Mouse (Mus musculus): Measurements from ENCODE around the gene Fam102a. TPM values are rescaled to one million over a fixed set of nuclear protein-coding genes. Genes with fewer than 3 reads are reported as not detected.

The Fam102a gene
- polyA plus RNA-seq, 1 experiment from 2014 or later, result 5.9 TPM

DNA sequence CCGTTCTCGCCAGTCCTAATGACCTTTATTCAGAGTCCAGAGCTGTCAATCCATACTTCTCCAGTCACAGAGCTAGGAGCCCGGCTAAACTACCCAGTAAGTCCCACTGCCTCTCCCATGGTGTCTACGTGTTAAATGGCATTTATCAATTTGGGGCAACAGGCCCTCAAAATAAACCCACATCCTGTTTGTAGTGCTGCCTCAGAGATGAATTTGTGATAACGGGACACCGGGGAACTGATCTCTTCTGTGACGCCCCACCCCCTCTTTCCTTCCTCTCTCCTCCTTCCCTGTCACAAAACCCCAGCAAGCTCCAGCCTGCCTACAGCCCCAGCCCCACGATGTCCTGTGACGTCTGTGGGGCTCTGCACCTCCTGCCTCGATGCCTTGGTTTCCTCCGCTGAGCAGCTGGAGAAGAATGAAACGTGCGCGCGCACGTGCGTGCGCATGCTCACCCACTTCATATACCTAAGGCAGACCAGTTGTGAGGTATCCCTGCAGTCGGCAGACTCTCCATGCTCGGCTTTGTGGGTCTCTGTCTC lies 39.9 kb upstream of the Fam102a start:
- Histone ChIP-seq H3K9ac (ENCODE audit: low read depth, low read length) (no peak overlapping the region), H3K4me1 (ENCODE audit: control insufficient read depth, insufficient read depth, low read length) (no peaks in the 10 kb centered on the region), H3K9me3 (replicated peaks; ENCODE audit: control insufficient read depth, low read length, poor library complexity, severe bottlenecking) (0 out of 2 replicates have a peak, but pooled peaks cover 2% of the 10 kb centered on the region), H3K4me2 (ENCODE audit: low read length) (no peak overlapping the region), H3K27me3 (ENCODE audit: control insufficient read depth, insufficient read depth, low read depth, low read length) (no peaks in the 10 kb centered on the region), H3K27ac (ENCODE audit: low read length) (no peak overlapping the region), H3K4me3 (ENCODE audit: low read depth, low read length) (no peak overlapping the region), H3K36me3 (ENCODE audit: control insufficient read depth, insufficient read depth, low read length) (no peaks in the 10 kb centered on the region)
- WGBS, result 78% methylated on average over 20 of the region's 20 CpGs
- ATAC-seq, result no peak

DNA sequence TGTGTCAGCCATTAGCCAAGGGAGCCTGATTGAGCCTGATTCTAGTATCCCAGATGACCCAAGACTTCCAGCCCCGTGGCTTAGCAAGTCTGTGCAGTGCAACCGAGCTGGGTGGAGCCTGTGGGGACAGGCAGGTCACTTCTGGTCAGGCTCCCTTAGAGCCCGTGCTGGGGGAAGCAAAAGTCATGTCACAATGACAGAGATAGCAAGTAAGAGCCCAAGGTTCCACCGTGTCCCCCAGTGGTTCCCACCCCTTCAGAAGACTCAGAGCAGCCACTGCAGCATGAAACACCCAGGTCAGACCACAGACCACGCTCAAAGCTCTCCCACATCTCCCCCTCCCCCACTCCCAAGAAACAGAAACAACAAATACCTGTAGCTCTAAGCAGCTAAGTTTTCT lies 38.9 kb upstream of the Fam102a start:
- Histone ChIP-seq H3K9me3 (replicated peaks; ENCODE audit: control insufficient read depth, low read length, poor library complexity, severe bottlenecking) (0 out of 2 replicates have a peak, but pooled peaks cover 2% of the 10 kb centered on the region), H3K9ac (ENCODE audit: low read depth, low read length) (no peak overlapping the region), H3K4me1 (ENCODE audit: control insufficient read depth, insufficient read depth, low read length) (no peaks in the 10 kb centered on the region), H3K4me3 (ENCODE audit: low read depth, low read length) (no peak overlapping the region), H3K4me2 (ENCODE audit: low read length) (no peak overlapping the region), H3K27ac (ENCODE audit: low read length) (no peak overlapping the region), H3K36me3 (ENCODE audit: control insufficient read depth, insufficient read depth, low read length) (no peaks in the 10 kb centered on the region), H3K27me3 (ENCODE audit: control insufficient read depth, insufficient read depth, low read depth, low read length) (no peaks in the 10 kb centered on the region)
- no peak for ATAC-seq
- WGBS, result 75% methylated on average over 5 of the region's 5 CpGs

DNA sequence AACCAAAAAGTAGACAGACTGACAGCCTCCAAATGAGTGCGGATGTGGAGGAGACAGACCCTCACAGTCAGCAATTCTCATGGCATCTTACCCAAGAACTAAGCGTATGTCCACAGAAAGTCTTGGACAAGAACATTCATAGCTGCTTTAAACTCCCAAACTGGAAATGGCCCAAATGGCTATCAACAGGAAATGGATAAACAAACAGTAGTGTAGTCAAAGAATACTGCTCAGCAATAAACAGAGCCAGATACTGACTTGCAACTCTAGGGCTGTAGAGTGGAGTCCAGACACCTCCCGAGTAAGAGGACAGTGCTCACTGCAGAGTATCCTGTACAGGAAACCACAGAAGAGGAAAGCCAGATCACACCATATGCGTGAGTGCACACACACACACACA lies 35.8 kb upstream of the Fam102a start:
- no peaks in the 10 kb centered on the region for H3K36me3 ChIP-seq (ENCODE audit: control insufficient read depth, insufficient read depth, low read length)
- WGBS, result 88% methylated on average over 4 of the region's 4 CpGs
- 0 out of 2 replicates have a peak, but pooled peaks cover 2% of the 10 kb centered on the region for H3K9me3 ChIP-seq (replicated peaks; ENCODE audit: control insufficient read depth, low read length, poor library complexity, severe bottlenecking)
- H3K27me3 ChIP-seq (ENCODE audit: control insufficient read depth, insufficient read depth, low read depth, low read length), result no peaks in the 10 kb centered on the region
- no peak overlapping the region for H3K4me3 ChIP-seq (ENCODE audit: low read depth, low read length)
- H3K27ac ChIP-seq (ENCODE audit: low read length), result no peak overlapping the region
- no peak for ATAC-seq
- no peak overlapping the region for H3K4me2 ChIP-seq (ENCODE audit: low read length)
- H3K9ac ChIP-seq (ENCODE audit: low read depth, low read length), result no peak overlapping the region
- no peaks in the 10 kb centered on the region for H3K4me1 ChIP-seq (ENCODE audit: control insufficient read depth, insufficient read depth, low read length)

DNA sequence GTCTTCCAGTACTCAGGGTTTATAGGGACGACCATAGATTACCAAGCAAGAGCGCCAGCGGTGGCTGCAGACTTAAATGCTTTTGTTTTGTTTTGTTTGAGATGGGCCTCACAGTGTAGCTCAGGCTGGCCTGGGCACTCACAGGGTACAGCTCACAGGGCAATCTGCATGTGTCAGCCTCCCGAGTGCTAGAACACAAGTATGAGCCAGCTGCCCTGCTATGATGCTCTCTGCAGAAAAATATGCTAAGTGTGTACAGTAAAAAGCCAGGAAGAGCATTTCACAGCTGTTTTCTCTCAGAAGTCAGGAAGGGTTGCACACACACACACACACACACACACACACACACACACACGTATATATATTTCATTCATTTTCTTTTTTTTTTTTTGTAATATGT lies 34.7 kb upstream of the Fam102a start:
- no peaks in the 10 kb centered on the region for H3K4me1 ChIP-seq (ENCODE audit: control insufficient read depth, insufficient read depth, low read length)
- H3K9ac ChIP-seq (ENCODE audit: low read depth, low read length), result no peak overlapping the region
- H3K9me3 ChIP-seq (replicated peaks; ENCODE audit: control insufficient read depth, low read length, poor library complexity, severe bottlenecking), result 0 out of 2 replicates have a peak, but pooled peaks cover 2% of the 10 kb centered on the region
- H3K4me3 ChIP-seq (ENCODE audit: low read depth, low read length), result no peak overlapping the region
- no peak overlapping the region for H3K4me2 ChIP-seq (ENCODE audit: low read length)
- no peak for ATAC-seq
- no peaks in the 10 kb centered on the region for H3K36me3 ChIP-seq (ENCODE audit: control insufficient read depth, insufficient read depth, low read length)
- H3K27ac ChIP-seq (ENCODE audit: low read length), result no peak overlapping the region
- WGBS, result 79% methylated on average over 5 of the region's 5 CpGs
- no peaks in the 10 kb centered on the region for H3K27me3 ChIP-seq (ENCODE audit: control insufficient read depth, insufficient read depth, low read depth, low read length)

DNA sequence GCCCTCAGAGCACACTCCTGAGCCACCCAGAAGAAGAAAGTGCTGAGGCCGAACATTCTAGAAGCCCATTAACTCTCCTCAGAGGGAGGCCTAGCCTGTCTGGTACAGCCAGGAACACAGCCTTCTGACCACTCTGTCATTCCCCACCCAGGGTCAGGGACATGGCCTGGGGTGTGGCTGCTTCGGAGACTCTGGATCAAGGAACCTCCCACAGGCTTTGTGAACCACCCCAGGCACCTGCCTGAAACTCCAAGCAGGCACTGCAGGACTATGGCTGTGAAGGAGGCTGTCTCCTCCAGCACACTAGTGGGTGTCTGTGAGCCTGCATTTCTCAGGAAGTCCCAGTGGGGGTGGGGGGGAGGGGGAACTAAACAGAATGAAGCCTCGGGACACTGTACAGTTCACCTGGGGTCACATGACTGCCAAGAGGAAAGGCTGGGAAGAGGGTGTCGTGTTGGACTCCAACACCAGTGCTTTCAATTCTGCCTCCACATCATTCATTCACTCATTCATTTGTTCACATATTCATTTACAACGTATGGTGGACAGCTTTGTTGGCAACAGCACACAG lies 33.3 kb upstream of the Fam102a start:
- Histone ChIP-seq H3K27ac (ENCODE audit: low read length) (no peak overlapping the region), H3K4me1 (ENCODE audit: control insufficient read depth, insufficient read depth, low read length) (no peaks in the 10 kb centered on the region), H3K4me3 (ENCODE audit: low read depth, low read length) (no peak overlapping the region), H3K9me3 (replicated peaks; ENCODE audit: control insufficient read depth, low read length, poor library complexity, severe bottlenecking) (0 out of 2 replicates have a peak, but pooled peaks cover 2% of the 10 kb centered on the region), H3K9ac (ENCODE audit: low read depth, low read length) (no peak overlapping the region), H3K36me3 (ENCODE audit: control insufficient read depth, insufficient read depth, low read length) (no peaks in the 10 kb centered on the region), H3K4me2 (ENCODE audit: low read length) (no peak overlapping the region), H3K27me3 (ENCODE audit: control insufficient read depth, insufficient read depth, low read depth, low read length) (no peaks in the 10 kb centered on the region)
- no peak for ATAC-seq
- 80% methylated on average over 4 of the region's 5 CpGs for WGBS

DNA sequence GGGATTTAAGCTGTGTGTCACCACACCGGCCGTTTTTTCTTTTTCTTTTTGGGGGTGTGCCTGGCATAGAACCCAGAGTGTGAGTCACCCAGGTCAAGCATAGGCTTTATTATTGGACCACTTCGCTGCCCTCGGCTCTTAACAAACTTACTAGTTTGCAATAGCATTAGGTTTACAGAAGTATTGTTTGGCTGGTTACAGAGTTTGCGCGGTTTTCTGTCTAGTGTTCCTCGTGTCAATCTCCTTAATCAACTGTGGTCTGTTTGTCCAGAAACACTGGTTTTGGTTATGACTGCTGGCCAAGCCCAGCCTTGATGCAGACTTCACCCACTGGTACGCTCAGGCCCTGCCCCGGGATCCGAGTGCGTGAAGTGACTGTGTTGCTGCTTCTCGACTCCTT lies 32.3 kb upstream of the Fam102a start:
- H3K36me3 ChIP-seq (ENCODE audit: control insufficient read depth, insufficient read depth, low read length), result no peaks in the 10 kb centered on the region
- WGBS, result 89% methylated on average over 12 of the region's 12 CpGs
- no peak overlapping the region for H3K27ac ChIP-seq (ENCODE audit: low read length)
- no peak overlapping the region for H3K9ac ChIP-seq (ENCODE audit: low read depth, low read length)
- 0 out of 2 replicates have a peak, but pooled peaks cover 2% of the 10 kb centered on the region for H3K9me3 ChIP-seq (replicated peaks; ENCODE audit: control insufficient read depth, low read length, poor library complexity, severe bottlenecking)
- H3K4me1 ChIP-seq (ENCODE audit: control insufficient read depth, insufficient read depth, low read length), result no peaks in the 10 kb centered on the region
- H3K27me3 ChIP-seq (ENCODE audit: control insufficient read depth, insufficient read depth, low read depth, low read length), result no peaks in the 10 kb centered on the region
- H3K4me2 ChIP-seq (ENCODE audit: low read length), result no peak overlapping the region
- ATAC-seq, result no peak
- no peak overlapping the region for H3K4me3 ChIP-seq (ENCODE audit: low read depth, low read length)

DNA sequence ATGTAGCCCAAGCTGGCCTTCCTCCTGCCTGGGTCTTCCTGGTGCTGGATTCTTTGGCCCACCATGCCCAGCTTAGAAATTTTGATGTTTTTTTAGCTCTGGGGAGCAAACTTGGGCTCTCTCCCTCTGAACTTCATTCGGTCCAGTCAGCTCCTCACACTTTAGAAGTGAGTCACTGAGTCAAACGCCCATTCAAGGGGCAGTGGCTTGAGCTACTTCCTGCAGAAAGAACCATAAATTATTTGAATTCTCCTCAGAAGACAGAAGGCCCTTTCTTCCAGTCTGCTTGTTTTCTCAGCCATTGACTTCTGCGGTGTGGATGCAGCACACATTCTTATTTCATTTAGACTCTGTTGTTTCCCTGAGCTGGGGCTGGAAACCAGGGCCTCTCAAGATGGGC lies 31.5 kb upstream of the Fam102a start:
- no peak overlapping the region for H3K4me2 ChIP-seq (ENCODE audit: low read length)
- no peak overlapping the region for H3K4me3 ChIP-seq (ENCODE audit: low read depth, low read length)
- 77% methylated on average over 3 of the region's 3 CpGs for WGBS
- 0 out of 2 replicates have a peak, but pooled peaks cover 1% of the 10 kb centered on the region for H3K9me3 ChIP-seq (replicated peaks; ENCODE audit: control insufficient read depth, low read length, poor library complexity, severe bottlenecking)
- no peak overlapping the region for H3K9ac ChIP-seq (ENCODE audit: low read depth, low read length)
- no peak for ATAC-seq
- no peaks in the 10 kb centered on the region for H3K36me3 ChIP-seq (ENCODE audit: control insufficient read depth, insufficient read depth, low read length)
- no peaks in the 10 kb centered on the region for H3K27me3 ChIP-seq (ENCODE audit: control insufficient read depth, insufficient read depth, low read depth, low read length)
- no peak overlapping the region for H3K27ac ChIP-seq (ENCODE audit: low read length)
- no peaks in the 10 kb centered on the region for H3K4me1 ChIP-seq (ENCODE audit: control insufficient read depth, insufficient read depth, low read length)

DNA sequence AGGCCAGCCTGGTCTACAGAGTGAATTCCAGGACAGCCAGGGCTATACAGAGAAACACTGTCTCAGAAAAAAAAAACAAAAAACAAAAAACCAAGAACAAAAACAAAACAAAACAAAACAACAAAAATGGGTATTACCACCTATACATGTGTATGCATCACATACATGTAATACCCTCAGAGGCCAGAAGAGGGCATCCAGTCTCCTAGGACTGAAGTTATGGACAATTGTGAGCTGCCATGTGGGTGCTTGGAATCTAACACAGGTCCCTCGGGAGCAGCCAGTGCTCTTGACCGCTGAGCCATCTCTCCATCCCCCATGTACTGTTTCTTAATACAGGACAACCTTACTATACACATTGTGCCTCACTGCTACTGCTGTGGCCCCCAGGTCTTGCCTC lies 29.6 kb upstream of the Fam102a start:
- Histone ChIP-seq H3K4me3 (ENCODE audit: low read depth, low read length) (no peak overlapping the region), H3K36me3 (ENCODE audit: control insufficient read depth, insufficient read depth, low read length) (no peaks in the 10 kb centered on the region), H3K27ac (ENCODE audit: low read length) (no peak overlapping the region), H3K9ac (ENCODE audit: low read depth, low read length) (no peak overlapping the region), H3K27me3 (ENCODE audit: control insufficient read depth, insufficient read depth, low read depth, low read length) (no peaks in the 10 kb centered on the region), H3K4me1 (ENCODE audit: control insufficient read depth, insufficient read depth, low read length) (no peaks in the 10 kb centered on the region), H3K4me2 (ENCODE audit: low read length) (no peak overlapping the region), H3K9me3 (replicated peaks; ENCODE audit: control insufficient read depth, low read length, poor library complexity, severe bottlenecking) (no peaks in the 10 kb centered on the region)
- ATAC-seq, result no peak
- 100% methylated on average over 2 of the region's 2 CpGs for WGBS

DNA sequence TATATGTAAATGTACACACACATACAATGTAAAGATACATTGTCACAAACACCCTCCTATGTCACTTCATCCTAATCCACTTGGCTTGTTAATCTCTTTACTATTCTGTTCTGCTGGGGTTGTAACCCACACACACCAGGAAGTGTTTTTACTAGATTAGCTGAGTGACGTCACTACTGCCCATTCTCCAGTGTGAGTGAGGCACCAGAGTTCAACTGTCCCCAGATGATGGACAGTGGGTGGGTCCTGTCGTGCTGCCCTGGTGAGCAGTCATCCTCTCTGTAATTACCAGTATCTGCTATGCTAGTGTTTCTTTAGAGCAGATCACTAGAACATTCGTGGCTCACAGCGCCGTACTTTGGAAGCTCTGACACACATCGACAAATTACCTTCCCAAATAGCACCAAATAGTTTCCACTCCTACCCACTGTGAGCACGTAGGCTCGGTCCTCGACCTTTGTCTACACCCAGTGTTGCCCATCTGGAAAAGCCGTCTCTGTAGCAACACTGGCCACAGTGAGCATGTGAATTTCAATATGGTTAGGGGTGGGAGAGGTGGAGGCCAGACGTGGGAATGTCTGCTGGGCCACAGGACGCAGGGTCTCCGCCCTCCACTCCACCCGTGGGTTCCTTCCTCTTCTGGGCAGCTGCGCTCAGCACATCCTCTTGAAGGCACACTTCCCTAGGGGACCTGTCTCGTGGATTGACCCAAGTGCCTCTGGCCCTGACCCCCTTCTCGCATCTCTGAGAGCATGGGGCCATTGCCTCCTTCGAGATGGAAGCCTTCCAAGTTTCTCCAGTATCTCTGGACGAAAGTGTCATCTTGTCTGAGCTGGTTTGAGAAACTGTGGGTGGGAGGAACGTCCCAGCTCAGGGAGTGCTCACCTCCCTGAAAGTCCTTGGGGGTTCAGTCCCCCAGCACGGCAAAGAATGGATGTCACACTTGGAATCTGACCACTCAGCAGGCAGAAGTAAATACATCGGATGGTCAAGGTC lies 28.2 kb upstream of the Fam102a start:
- H3K9me3 ChIP-seq (replicated peaks; ENCODE audit: control insufficient read depth, low read length, poor library complexity, severe bottlenecking), result no peaks in the 10 kb centered on the region
- WGBS, result 77% methylated on average over 22 of the region's 22 CpGs
- no peaks in the 10 kb centered on the region for H3K27me3 ChIP-seq (ENCODE audit: control insufficient read depth, insufficient read depth, low read depth, low read length)
- H3K36me3 ChIP-seq (ENCODE audit: control insufficient read depth, insufficient read depth, low read length), result no peaks in the 10 kb centered on the region
- H3K4me1 ChIP-seq (ENCODE audit: control insufficient read depth, insufficient read depth, low read length), result no peaks in the 10 kb centered on the region
- no peak for ATAC-seq
- H3K4me2 ChIP-seq (ENCODE audit: low read length), result no peak overlapping the region
- no peak overlapping the region for H3K4me3 ChIP-seq (ENCODE audit: low read depth, low read length)
- H3K9ac ChIP-seq (ENCODE audit: low read depth, low read length), result no peak overlapping the region
- H3K27ac ChIP-seq (ENCODE audit: low read length), result no peak overlapping the region

Data from midbrain, embryonic 16.5 days (tissue).